Mouse (Mus musculus): ENCODE results near the gene Stxbp1.

- TF ChIP-seq POLR2A (IDR thresholded peaks at IDR 0.05; ENCODE audit: insufficient read depth, low read depth, low read length) (no peak), CTCF (IDR thresholded peaks at IDR 0.05; ENCODE audit: insufficient read depth, low read depth, low read length) (no peak)
Measured at GRCm38 (mm10) chr2:32795748-32796418, 51.2 kb downstream of the Stxbp1 start.
